Mouse (Mus musculus) WW6 (cell line): ENCODE measurements at regions not wholly inside any gene's neighbourhood (a gene's known extent, or its start where the extent isn't known, plus 50 kb on each side); places are given as distances from the start of the nearest gene placed in this dataset.

Experiments used
- DNase-seq: peaks from one replicate; pipeline ENCODE4 v3.0.0-alpha.2; 2013; ENCODE audit warnings: low read depth, low spot score

DNA sequence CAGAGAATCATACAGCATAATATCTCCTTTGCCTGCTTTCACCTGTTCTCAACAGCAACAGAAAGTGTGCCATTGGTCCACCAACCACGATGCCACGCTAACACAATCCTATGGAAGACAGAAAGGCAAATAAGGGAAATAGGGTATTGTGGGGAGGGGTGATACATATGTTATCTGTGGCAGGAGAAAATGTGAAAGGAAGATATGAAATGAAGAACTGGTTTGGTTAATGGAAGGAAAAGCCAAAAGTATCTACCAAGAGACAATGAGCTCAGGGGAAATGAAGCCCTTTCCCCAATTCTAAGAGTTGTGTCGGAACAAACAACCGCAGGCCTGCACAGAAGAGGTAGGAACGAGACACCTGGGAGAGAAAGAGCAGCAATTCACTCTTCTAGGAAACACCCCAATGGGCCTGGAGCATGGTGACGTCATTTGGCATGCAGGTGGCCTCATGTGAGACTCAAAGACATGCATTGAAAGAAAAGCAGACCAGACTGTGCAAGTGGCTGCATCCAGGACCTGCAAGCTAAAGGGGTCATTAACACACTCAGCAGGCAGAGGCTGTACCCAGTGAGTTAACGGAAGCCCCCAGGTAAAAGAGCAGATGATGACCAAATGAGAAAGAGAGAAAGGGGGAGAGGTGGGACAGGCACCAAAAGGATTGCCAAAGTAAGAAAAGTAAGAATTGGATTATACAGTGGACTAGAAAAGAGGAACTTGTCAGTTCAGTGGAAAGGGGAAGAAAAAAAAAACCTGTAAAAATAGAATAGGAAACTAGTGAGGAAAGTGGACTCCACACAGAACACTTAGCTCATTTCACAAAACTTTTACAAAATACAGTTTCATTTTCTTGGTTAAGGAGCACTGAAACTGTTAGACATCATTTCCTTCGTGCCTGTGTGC lies 522.2 kb upstream of the Cited2 start:
- no peak for DNase-seq

DNA sequence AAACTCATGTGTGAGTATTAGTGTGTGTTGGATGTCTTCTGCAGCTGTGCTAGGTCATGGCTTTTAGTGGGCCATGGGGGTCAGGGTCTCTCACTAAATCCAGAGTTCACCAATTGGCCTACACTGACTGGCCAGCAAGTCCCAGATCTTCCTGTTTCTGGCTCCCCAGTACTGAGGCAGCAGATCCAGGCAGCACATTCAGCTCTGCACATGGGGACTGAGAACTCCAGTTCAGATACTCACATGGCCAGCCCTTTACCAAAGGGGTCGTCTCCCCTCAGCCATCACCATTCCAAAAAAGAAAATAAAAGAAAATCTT lies 521.6 kb upstream of the Cited2 start:
- DNase-seq: no peak

DNA sequence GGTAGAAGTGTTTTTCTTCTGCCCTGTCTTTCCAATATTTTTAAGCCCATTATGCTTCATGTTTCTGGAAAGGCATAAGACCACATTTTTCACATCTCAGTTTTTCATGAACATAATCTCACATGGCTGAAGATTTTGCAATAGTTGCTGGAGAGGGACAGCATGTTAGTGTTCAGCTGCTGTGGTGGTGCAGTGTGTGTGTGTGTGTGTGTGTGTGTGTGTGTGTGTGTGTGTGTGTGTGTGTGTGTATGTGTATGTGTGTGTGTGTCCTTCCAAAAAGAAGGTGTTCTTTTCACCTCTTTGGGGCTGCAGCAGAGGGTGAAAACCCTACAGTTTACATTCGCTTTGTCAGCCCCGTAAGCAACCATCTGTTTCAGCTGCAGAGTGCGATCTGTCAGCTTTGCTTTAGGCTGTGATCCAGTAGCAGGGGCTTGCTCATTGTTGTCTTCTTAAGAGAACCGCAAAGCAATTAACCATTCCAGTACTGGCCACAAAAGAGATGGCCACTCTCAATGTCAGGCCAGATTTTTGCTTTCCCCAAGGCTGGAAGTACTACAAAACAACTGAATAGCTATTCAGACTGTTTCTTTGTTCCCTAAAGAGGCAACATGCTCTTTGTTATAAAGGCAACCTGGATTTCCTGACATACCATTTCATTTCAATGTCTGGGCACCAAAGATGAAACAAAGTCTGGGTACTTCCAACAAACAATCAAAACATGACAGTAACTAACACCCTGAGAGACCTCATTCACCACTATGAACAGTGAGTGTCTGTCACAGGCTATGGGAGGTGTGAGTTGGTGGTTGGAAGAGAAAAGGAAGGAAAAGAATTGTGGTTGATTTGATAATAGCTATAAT lies 520.2 kb upstream of the Cited2 start:
- DNase-seq: no peak

DNA sequence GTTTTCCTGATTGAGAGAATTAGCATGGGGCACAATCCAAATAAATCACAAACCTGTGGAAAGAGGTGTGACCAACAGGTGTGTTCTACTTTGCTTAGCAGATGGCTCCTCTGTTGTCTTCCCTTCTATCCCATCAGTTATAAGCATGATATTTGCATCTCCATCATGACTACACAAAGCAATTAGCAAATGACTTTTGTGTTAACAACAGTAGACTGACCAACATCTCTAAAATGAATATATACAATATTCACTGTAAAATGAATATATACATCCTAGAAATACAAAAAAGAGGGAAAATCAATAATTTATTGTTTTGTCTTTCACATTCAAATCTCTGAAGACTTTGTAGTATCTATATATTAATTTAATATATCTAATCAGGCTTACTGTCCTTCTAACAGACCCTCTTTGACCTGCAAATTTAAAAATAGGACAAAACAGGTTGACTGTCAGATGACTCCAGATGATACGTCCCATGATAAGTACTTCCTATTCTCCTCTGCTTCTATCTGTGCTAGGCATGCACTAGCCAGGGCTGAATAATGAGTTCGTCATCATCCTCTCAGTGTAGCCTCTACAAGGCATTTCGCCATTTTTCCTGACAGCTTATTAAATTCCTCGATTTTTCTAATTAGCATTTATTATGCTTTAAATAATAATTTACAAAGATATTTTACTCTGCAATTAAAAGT lies 519.5 kb upstream of the Cited2 start:
- DNase-seq: no peak

DNA sequence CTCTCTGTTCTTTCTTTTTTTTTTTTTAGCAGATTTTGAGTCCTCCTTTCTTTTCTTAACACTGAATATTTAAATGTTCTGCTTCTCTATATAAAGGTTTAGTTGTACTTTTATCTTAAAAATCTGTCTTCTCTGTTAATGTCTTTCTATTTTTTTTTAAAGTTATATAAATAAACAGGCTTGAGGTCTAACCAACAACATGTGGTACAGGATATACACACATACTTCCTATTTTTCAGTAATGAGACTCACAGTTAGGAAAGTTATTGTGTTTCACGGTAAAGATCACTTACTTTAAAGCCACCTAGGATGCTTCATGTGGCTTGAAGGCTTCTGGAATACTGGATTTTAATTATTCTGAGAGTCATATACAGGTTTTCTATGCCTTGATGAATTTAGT lies 518.9 kb upstream of the Cited2 start:
- DNase-seq: no peak

DNA sequence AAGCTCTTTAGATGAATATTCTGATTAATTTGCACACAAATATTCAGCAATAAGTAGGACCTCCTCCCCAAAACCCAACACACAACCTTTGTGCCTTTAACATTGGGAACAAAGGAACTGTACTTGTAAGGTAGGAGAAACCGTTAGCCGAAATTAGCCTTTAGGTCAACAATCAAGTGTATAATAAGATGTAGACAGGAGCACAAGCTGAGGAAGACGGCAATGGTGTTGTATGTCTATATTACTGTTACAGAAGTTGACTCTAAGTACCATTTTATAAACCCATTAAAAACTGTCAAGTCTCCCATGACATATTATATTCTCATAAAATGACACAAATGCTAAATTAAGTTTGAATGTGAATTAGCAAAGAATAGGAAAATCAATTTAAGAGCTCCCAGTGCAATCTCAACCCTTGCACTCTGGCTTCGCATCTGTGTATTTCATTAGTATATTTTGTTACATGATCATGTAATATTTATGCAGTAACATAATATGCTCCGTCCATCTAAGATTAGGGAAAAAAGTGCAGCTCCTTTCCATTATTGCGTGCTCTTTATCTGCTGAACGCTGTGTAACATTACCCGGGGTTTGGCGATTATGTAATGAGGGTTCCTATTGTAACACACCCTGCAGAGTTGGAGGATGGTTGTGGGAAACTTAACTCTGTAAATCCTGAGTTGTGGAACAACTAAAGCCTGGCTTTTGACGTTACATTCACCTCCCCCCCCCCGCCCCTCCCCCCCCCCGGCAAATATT lies 510.3 kb upstream of the Cited2 start:
- DNase-seq: no peak

DNA sequence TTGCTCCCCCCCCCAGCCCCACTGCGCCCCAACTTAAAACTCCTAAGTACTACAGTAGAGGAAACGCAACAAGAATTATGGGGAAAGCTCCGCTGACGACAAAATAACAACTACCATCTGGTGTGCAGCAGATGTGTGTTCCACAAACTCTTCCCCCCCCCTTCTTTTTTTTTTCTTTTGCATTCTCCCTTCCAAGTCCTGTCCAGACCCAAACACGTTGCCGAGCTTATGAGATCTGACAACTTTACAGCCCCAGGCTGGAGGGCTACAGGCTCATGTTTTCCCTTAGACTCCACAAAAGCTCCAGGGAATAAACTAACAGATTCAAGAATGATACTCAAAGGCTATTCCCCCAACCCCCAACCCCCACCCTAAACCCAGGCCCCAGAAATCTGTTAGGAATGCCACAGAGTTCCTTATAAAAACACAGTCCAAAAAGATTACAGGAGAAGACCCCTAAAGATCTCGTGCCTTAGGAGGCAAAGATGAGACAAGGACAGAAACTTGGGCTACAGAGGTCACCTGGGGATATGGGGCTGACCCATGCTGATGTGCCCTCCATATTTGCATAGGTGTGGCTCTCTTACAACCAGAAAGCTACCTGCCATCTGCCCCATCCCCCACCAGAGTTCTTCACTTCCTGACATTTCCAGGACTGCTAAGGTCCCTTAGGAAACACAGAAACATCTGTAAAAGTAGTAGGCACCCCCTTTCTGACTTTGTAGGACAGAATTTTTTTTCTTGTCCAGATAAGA lies 509.5 kb upstream of the Cited2 start:
- DNase-seq: no peak

GRCm38 (mm10) chr10:17214065-17214440 lies 509.0 kb upstream of the Cited2 start:
- no peak for DNase-seq

- DNase-seq: no peak
Measured at GRCm38 (mm10) chr10:17215029-17215428, 508.0 kb upstream of the Cited2 start.

GRCm38 (mm10) chr10:17221495-17221894 lies 501.5 kb upstream of the Cited2 start:
- no peak for DNase-seq

DNA sequence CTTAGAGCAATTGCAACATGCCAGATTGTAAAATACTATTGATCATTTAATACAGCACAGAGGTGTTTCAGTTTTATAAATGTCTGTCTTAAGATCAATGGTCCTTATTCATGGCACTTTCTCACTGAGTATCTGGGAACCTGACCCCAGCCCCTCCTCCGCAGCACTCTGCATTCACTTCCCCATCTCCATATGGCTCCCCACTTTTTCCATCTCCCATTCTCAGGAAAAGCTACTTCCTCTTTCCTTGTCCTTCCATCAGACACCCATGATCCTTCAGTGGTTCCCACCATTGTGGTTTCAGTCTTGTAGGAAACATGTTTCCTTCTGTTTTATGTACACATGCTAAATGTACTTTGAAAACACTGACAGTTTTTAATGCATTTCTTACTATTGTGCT lies 497.3 kb upstream of the Cited2 start:
- DNase-seq: no peak

DNA sequence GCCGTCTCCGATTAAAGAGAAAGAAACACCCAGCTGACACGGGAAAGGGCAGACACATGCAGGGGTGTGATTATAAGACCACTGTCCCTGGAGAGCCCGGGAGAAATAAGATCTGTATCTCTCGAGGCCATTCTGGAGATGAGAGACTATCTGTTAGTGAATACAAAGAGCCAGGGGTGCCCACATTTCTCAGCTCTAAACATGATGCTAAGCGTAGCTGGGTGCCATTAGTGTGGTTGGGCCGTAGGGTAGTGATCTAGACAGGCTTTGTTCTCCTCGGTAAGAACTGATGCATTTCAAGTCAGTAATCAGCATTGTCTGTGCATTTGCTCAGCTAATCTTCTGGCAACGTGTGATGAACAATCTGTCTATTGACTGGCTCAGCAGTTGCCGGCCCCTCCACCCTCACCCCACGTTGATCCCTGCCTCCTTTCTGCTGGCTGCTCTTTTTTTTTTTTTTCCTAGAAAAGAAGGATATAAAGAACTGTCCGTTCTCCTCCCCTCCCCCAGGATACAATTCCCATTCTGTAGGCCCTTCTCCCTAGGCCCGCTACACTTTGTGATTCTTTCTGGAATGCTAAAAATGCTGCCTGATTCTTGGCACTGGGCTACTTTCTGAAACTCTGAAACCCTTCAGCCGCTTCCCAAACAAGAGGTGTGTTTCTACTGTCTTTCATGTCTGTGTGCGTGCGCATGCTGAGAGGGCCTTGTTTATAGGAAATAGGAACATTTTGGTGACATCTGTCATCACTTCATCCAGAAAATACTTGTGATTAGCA lies 492.8 kb upstream of the Cited2 start:
- peak; percentile 18 for DNase-seq

- DNase-seq: no peak
Measured at GRCm38 (mm10) chr10:17235955-17236650, 486.9 kb upstream of the Cited2 start.

DNA sequence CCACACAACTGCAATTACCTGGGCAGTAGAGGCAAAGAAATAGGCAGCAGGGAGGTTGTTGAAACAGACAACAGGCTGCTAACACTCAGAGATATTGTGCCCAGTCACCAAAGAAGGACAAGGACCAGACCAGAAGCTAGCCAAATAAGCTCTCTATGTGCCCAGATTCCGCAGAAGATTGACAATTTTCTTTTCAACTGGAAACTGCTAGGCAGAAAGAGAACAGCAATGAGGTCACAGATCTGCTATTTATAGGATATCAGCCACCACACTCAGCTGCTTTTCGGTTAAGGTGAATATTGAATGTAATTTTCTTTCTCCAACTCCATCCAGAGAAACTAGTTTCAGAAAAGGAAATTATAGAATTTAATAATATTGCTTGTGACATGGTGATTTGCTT lies 486.3 kb upstream of the Cited2 start:
- no peak for DNase-seq

GRCm38 (mm10) chr10:17237463-17237862 lies 485.6 kb upstream of the Cited2 start:
- no peak for DNase-seq

- no peak for DNase-seq
Measured at GRCm38 (mm10) chr10:17237918-17238850, 484.8 kb upstream of the Cited2 start.

DNA sequence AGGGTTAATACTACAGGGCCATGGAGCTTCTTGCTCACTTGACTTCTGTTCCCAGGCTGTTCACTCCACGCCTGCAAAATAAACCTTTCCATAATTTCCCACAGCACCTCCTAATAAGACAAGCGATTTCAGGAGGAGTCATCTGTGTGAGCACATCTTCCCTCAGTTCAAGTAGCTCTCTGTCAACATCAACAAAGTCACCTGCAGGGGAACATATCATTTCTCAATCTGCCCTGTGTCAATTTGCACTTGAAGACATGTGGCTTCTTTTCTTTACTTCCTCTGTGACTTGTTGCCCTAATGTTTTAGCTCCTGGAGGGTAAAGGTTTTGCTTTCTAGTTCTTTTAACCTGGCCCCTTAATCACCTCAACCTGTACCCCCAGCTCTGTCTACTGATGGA lies 474.7 kb upstream of the Cited2 start:
- no peak for DNase-seq

GRCm38 (mm10) chr10:17253040-17253439 lies 470.0 kb upstream of the Cited2 start:
- DNase-seq: no peak
